Mouse (Mus musculus) hindlimb bud, embryonic 11.5 days (tissue): ENCODE data around the gene H2al1a.
"Not testable (repeated sequence)": the region's sequence is repeated elsewhere in the genome, so short reads cannot be mapped to it uniquely, and the experiment has no call there.

Experiments
- DNase-seq: peaks from one replicate; pipeline ENCODE4 v3.0.0-alpha.2; 2012; ENCODE audit warnings: low read depth, low spot score; ENCODE audit errors: extremely low spot score

Gene H2al1a

GRCm38 (mm10) chrX:11298957-11299356, at the start of gene H2al1a:
Gene H2al1a, plus strand, starts transcription at chrX:11299257.
- not testable (repeated sequence) for DNase-seq

GRCm38 (mm10) chrX:11250155-11250554, 48.9 kb upstream of the H2al1a start:
- no peak for DNase-seq

- DNase-seq: no peak
Observed at GRCm38 (mm10) chrX:11254062-11254461, 45.0 kb upstream of the H2al1a start.

- no peak for DNase-seq
Observed at GRCm38 (mm10) chrX:11254521-11255207, 44.4 kb upstream of the H2al1a start.

- no peak for DNase-seq
Observed at GRCm38 (mm10) chrX:11255564-11256360, 43.3 kb upstream of the H2al1a start.

- DNase-seq: no peak
Observed at GRCm38 (mm10) chrX:11264918-11265317, 34.1 kb upstream of the H2al1a start.

- DNase-seq: no peak
Observed at GRCm38 (mm10) chrX:11267791-11268190, 31.3 kb upstream of the H2al1a start.

- no peak for DNase-seq
Observed at GRCm38 (mm10) chrX:11269074-11269473, 30.0 kb upstream of the H2al1a start.

- no peak for DNase-seq
Observed at GRCm38 (mm10) chrX:11273190-11273589, 25.9 kb upstream of the H2al1a start.

- DNase-seq: no peak
Observed at GRCm38 (mm10) chrX:11277083-11277482, 22.0 kb upstream of the H2al1a start.

- no peak for DNase-seq
Observed at GRCm38 (mm10) chrX:11280741-11281140, 18.3 kb upstream of the H2al1a start.

- no peak for DNase-seq
Observed at GRCm38 (mm10) chrX:11288306-11288882, 10.7 kb upstream of the H2al1a start.

GRCm38 (mm10) chrX:11289244-11289643, 9.8 kb upstream of the H2al1a start:
- no peak for DNase-seq

GRCm38 (mm10) chrX:11302132-11302531, 3.1 kb downstream of the H2al1a start, which contains the start of gene H2al1b:
Gene H2al1b, plus strand, starts transcription at chrX:11302432.
- DNase-seq: not testable (repeated sequence)

GRCm38 (mm10) chrX:11305355-11305754, 6.3 kb downstream of the H2al1a start, which contains the start of gene H2al1c:
Gene H2al1c, plus strand, starts transcription at chrX:11305655.
- not testable (repeated sequence) for DNase-seq

- not testable (repeated sequence) for DNase-seq
Observed at GRCm38 (mm10) chrX:11308524-11308923, 9.5 kb downstream of the H2al1a start, which contains the start of gene H2al1d. Gene H2al1d, plus strand, starts transcription at chrX:11308824.

- not testable (repeated sequence) for DNase-seq
Observed at GRCm38 (mm10) chrX:11311634-11312033, 12.6 kb downstream of the H2al1a start, which contains the start of gene H2al1e. Gene H2al1e, plus strand, starts transcription at chrX:11311934.

GRCm38 (mm10) chrX:11314858-11315257, 15.8 kb downstream of the H2al1a start, which contains the start of gene H2al1f:
Gene H2al1f, plus strand, starts transcription at chrX:11315158.
- not testable (repeated sequence) for DNase-seq

- DNase-seq: not testable (repeated sequence)
Observed at GRCm38 (mm10) chrX:11317956-11318355, 18.9 kb downstream of the H2al1a start, which contains the start of gene H2al1g. Gene H2al1g, plus strand, starts transcription at chrX:11318256.

GRCm38 (mm10) chrX:11321192-11321591, 22.1 kb downstream of the H2al1a start, which contains the start of gene H2al1h:
Gene H2al1h, plus strand, starts transcription at chrX:11321492.
- DNase-seq: not testable (repeated sequence)

GRCm38 (mm10) chrX:11324359-11324758, 25.3 kb downstream of the H2al1a start, which contains the start of gene H2al1i:
Gene H2al1i, plus strand, starts transcription at chrX:11324659.
- DNase-seq: not testable (repeated sequence)
